Mouse (Mus musculus): ENCODE results near the gene Ddx11.

DNA sequence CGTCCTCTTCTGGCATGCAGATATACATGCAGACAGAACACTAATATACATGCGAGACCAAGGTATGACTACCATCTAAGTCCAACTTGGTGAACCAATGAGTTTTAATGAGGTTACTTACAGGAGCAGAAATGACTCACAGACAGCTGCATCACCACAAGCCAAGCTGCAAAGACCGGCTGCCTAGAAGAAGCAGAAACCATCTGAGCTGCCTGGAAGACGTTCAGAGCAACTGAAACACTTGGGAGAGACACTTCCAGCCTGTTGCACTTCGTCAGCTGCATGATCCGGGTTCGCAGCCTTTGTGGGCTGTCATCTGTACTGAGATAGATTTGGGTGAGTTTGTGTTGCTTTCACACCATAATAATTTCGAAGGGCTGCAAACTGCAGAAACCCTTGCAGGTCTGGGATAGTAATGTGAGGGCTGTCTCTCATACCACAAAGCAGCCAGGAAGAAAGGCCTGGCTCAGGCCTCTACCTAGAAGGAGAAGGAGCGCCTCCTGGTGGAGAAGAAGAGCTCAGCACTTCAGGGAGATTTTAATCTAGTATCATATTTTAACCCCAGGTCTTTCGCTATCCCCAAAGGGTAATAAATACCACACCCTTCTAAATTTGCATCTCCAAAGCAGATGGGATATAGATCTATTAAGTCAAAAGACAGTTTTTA lies 16.6 kb upstream of the Ddx11 start:
- TF ChIP-seq POLR2A (IDR thresholded peaks at IDR 0.05; ENCODE audit: control insufficient read depth, low read depth, low read length) (no peak), CTCF (IDR thresholded peaks at IDR 0.05; ENCODE audit: control insufficient read depth, insufficient read depth, insufficient replicate concordance, low read depth, low read length) (peak; percentile 47; the same call in 1 of the 2 replicates)
